Mouse (Mus musculus) intestine, embryonic 16.5 days (tissue): ENCODE results near the gene Gsta2. TPM values are rescaled to one million over a fixed set of nuclear protein-coding genes. Genes with fewer than 3 reads are reported as not detected.
"Not testable (repeated sequence)": the region's sequence is repeated elsewhere in the genome, so short reads cannot be mapped to it uniquely, and the experiment has no call there.

Experiments
- ATAC-seq: fragments of 200-750 bp; cut with Nextera tagmentation; 2 replicates; pipeline ENCODE4 v1.8.0; 2017; ENCODE audit warnings: moderate TSS enrichment, moderate library complexity
- H3K27ac ChIP-seq: fragments of 300-500 bp; sonication (generic); 2 replicates; pipeline ENCODE4 v1.5.1; 2014; ENCODE audit warnings: mild to moderate bottlenecking, low read length
- H3K27me3 ChIP-seq: fragments of 300-500 bp; sonication (generic); replicated peaks from 2 replicates; pipeline ENCODE4 v1.6.1; 2014; ENCODE audit warnings: low read length, control low read depth, mixed read lengths; ENCODE audit not compliant: control insufficient read depth, insufficient read depth
- H3K36me3 ChIP-seq: fragments of 300-500 bp; sonication (generic); 2 replicates; pipeline ENCODE4 v1.6.1; 2014; ENCODE audit warnings: low read length, control low read depth; ENCODE audit not compliant: control insufficient read depth, insufficient read depth
- H3K4me1 ChIP-seq: fragments of 300-500 bp; sonication (generic); 2 replicates; pipeline ENCODE4 v1.6.1; 2014; ENCODE audit warnings: low read length, control low read depth, mixed read lengths; ENCODE audit not compliant: control insufficient read depth, insufficient read depth
- H3K4me2 ChIP-seq: fragments of 300-500 bp; sonication (generic); 2 replicates; pipeline ENCODE4 v1.6.1; 2014; ENCODE audit warnings: low read depth, low read length, control low read depth
- H3K4me3 ChIP-seq: fragments of 300-500 bp; sonication (generic); 2 replicates; pipeline ENCODE4 v1.5.1; 2014; ENCODE audit warnings: mild to moderate bottlenecking, low read length
- H3K9ac ChIP-seq: fragments of 300-500 bp; sonication (generic); 2 replicates; pipeline ENCODE4 v1.6.1; 2014; ENCODE audit warnings: low read depth, low read length
- H3K9me3 ChIP-seq: fragments of 300-500 bp; sonication (generic); 2 replicates; pipeline ENCODE4 v1.6.1; 2016; ENCODE audit warnings: low read length, control low read depth; ENCODE audit not compliant: control insufficient read depth
- WGBS: fragments of 180-500 bp; shearing (Covaris S2); extraction: QIAGEN DNeasy Blood & Tissue Kit; methylation state at CpG from one replicate; pipeline ENCODE4 v1.1.7; 2014; 5-methylcytosine and 5-hydroxymethylcytosine counted together
- polyA plus RNA-seq: library from polyadenylated mRNA; unstranded; fragments of >200 nt; fragmentation: Nextera tagmentation; extraction: Ambion mirVana; gene quantifications from 2 replicates; pipeline ENCODE4 v1.2.1, GENCODE M21; 2015

The Gsta2 gene
- polyA plus RNA-seq, 1 experiment from 2014 or later, result 77.3 TPM

- 13% methylated on average over 9 of the region's 9 CpGs for WGBS
- peak; percentile 59 for ATAC-seq
- no peaks in the 10 kb centered on the region for H3K36me3 ChIP-seq
- H3K4me3 ChIP-seq, result no peak overlapping the region
- H3K27ac ChIP-seq, result no peak overlapping the region
- no peaks in the 10 kb centered on the region for H3K9me3 ChIP-seq
- no peaks in the 10 kb centered on the region for H3K4me1 ChIP-seq
- no peak overlapping the region for H3K9ac ChIP-seq
- no peaks in the 10 kb centered on the region for H3K27me3 ChIP-seq
- H3K4me2 ChIP-seq, result no peak overlapping the region
Observed at GRCm38 (mm10) chr9:78358053-78358452, 2.5 kb upstream of the Gsta2 start.

DNA sequence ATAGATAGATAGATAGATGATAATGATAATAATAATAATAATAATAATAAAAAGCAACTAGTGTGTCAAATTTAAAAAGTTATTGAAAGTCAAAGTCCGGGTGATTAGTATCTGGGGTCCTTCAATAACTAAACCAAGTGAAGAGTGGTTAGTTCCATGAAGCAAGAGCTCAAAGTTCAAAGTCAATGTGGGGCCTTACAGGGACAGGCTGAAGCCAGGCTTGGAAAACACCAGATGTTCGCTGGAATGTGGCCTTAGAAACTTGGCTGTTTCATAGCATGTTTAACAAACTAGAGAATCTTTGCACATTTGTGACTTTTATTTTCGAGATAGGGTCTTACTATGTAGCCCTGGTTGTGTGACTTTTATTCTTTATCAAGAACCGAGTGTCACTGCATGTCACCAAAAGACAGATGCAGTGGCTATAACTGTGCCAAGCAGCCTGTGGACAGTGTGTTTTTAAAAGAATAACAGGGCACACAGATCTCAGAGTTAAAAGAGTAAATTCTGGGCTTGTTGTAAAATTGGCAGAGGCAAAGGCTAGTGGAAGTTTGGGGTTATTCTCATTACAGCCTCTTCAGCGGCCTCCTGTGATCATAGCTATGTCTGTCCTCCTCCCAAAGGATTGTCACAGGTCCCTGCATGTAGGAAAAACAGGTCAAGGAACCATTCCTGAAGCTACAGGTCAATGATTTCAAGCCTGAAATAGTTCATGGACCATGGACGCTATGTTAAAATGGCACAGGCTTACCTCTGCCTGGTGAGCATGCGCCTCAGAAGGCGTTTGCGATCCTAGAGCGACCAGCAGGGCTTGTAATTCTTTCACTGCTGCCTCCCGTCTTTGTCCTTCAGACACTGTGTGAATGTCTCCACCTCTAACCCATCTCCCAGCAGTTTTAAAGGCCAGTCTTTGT, 666 bp downstream of the Gsta2 start:
- Histone ChIP-seq H3K9ac (no peak overlapping the region), H3K27ac (peak overlapping the region; percentile 49), H3K9me3 (no peaks in the 10 kb centered on the region), H3K36me3 (no peaks in the 10 kb centered on the region), H3K27me3 (no peaks in the 10 kb centered on the region), H3K4me2 (no peak overlapping the region), H3K4me3 (no peak overlapping the region), H3K4me1 (no peaks in the 10 kb centered on the region)
- peak; percentile 80 for ATAC-seq
- 70% methylated on average over 11 of the region's 11 CpGs for WGBS

- no peak overlapping the region for H3K9ac ChIP-seq
- no peak overlapping the region for H3K4me2 ChIP-seq
- H3K4me1 ChIP-seq, result 0 out of 2 replicates have a peak, but pooled peaks cover 4% of the 10 kb centered on the region
- H3K4me3 ChIP-seq, result no peak overlapping the region
- H3K9me3 ChIP-seq, result no peaks in the 10 kb centered on the region
- H3K27me3 ChIP-seq, result no peaks in the 10 kb centered on the region
- H3K36me3 ChIP-seq, result no peaks in the 10 kb centered on the region
- 73% methylated on average over 6 of the region's 6 CpGs for WGBS
- ATAC-seq, result no peak
- no peak overlapping the region for H3K27ac ChIP-seq
Observed at GRCm38 (mm10) chr9:78351504-78352220, 3.9 kb downstream of the Gsta2 start.

- not testable (repeated sequence) for H3K27me3 ChIP-seq, H3K4me3 ChIP-seq, H3K9me3 ChIP-seq, H3K9ac ChIP-seq, H3K4me2 ChIP-seq, H3K36me3 ChIP-seq, ATAC-seq, H3K27ac ChIP-seq, H3K4me1 ChIP-seq
Observed at GRCm38 (mm10) chr9:78350007-78350406, 5.6 kb downstream of the Gsta2 start.

- peak overlapping the region; percentile 74; the same call in 1 of the 2 replicates for H3K27ac ChIP-seq
- H3K36me3 ChIP-seq, H3K27me3 ChIP-seq, H3K9me3 ChIP-seq, H3K4me1 ChIP-seq, H3K4me3 ChIP-seq, ATAC-seq, H3K9ac ChIP-seq, H3K4me2 ChIP-seq: not testable (repeated sequence)
- 86% methylated on average over 3 of the region's 3 CpGs for WGBS
Observed at GRCm38 (mm10) chr9:78349141-78349540, 6.4 kb downstream of the Gsta2 start.

- not testable (repeated sequence) for H3K36me3 ChIP-seq, H3K4me3 ChIP-seq, H3K9me3 ChIP-seq, H3K4me2 ChIP-seq, H3K9ac ChIP-seq, H3K27me3 ChIP-seq, H3K4me1 ChIP-seq
- WGBS, result 51% methylated on average over 6 of the region's 6 CpGs
- ATAC-seq, result peak; percentile 86
- peak overlapping the region; percentile 74 for H3K27ac ChIP-seq
Observed at GRCm38 (mm10) chr9:78348206-78349004, 7.2 kb downstream of the Gsta2 start.

GRCm38 (mm10) chr9:78347004-78347403, 8.6 kb downstream of the Gsta2 start:
- Histone ChIP-seq H3K9me3 (no peaks in the 10 kb centered on the region), H3K9ac (no peak overlapping the region), H3K27me3 (no peaks in the 10 kb centered on the region), H3K36me3 (no peaks in the 10 kb centered on the region), H3K4me3 (no peak overlapping the region), H3K4me2 (no peak overlapping the region), H3K4me1 (0 out of 2 replicates have a peak, but pooled peaks cover 4% of the 10 kb centered on the region), H3K27ac (no peak overlapping the region)
- WGBS, result 46% methylated on average over 3 of the region's 3 CpGs
- ATAC-seq, result peak; percentile 82

DNA sequence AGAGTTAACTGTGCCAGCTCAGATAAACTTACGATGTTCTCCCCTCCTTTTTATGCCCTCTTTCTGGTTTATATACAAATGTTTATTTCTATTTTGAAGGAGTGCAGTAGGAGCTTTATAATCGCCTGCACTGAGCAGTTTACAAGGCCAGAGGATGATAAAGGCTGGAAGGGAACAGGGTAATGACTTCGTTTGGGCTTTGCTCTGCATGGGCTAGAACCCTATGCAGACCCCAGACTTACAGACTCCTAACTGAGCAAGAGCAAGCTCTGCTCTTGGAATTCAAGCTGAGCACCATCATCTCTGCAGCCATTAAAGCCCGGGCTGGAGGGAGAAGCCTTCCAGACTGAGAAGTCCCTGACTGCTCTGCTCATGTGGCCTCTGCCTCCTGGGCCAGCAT, 10.4 kb downstream of the Gsta2 start:
- not testable (repeated sequence) for H3K36me3 ChIP-seq, H3K4me1 ChIP-seq, H3K27me3 ChIP-seq, H3K9ac ChIP-seq, ATAC-seq, H3K4me2 ChIP-seq, H3K9me3 ChIP-seq, H3K4me3 ChIP-seq, H3K27ac ChIP-seq
- WGBS, result 45% methylated on average over 3 of the region's 4 CpGs

DNA sequence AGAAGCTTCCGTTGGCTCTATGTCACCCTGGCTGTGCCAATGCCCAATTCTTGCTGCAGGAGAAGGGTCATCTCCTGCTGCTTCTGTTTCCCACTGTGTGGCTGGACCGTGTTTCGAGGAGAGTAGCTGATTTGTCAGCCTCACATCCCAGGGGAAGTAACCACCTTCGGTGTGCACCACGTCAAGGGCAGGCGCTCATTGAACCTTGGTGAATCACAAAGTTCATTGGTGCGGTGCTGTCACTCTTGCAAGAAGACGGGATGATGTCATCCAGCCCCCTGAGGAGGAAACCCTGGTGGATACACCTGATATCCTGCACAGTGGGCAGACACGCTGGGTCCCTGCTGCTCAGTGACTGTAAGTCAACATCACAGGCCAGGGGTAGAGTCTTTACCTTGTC, 12.5 kb downstream of the Gsta2 start:
- not testable (repeated sequence) for H3K36me3 ChIP-seq, H3K9me3 ChIP-seq, H3K4me2 ChIP-seq, ATAC-seq, H3K27ac ChIP-seq, H3K4me3 ChIP-seq, H3K27me3 ChIP-seq, H3K9ac ChIP-seq, H3K4me1 ChIP-seq
- 85% methylated on average over 9 of the region's 9 CpGs for WGBS
